Mouse (Mus musculus): Measurements from ENCODE around the gene Crat. TPM values are rescaled to one million over a fixed set of nuclear protein-coding genes. Genes with fewer than 3 reads are reported as not detected.

The Crat gene
- polyA plus RNA-seq, 1 experiment = 53.9 TPM

DNA sequence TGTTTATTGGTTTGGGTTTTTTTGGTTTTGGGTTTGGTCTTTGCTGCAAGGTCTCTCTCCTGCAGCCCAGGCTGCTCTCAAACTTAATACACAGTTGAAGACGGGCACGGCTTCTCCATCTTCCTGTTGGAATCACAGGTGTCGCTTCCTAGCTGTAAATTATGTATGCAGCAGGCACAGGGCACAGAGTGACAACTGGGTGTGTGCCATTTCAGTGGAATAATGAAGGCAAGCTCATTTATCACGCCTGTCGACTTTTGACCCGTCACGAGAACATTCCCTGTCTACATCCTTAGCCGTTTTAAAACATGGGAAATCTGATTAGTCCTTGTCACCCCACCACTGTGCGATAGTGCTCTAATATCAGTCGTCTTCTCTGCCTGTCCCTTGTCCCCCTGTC, 55.0 kb downstream of the Crat start:
- DNase-seq (ENCODE audit: low read depth in 1 of 2, low spot score in 2 of 2) = no peak
- no peak overlapping the region for H3K4me3 ChIP-seq (ENCODE audit: extremely low read depth, insufficient read depth, insufficient read length)
- H3K27ac ChIP-seq (ENCODE audit: insufficient read depth, low read length) = no peak overlapping the region
- no peak for TF ChIP-seq POLR2A (IDR thresholded peaks at IDR 0.05; ENCODE audit: low read depth, low read length)
- no peak for TF ChIP-seq CTCF (IDR thresholded peaks at IDR 0.05; ENCODE audit: extremely low read depth, insufficient read depth, insufficient read length, insufficient replicate concordance)
- no peaks in the 10 kb centered on the region for H3K27me3 ChIP-seq (ENCODE audit: control insufficient read depth, insufficient read depth, low read length)
- WGBS = 88% methylated on average over 10 of the region's 10 CpGs
- no peaks in the 10 kb centered on the region for H3K36me3 ChIP-seq (ENCODE audit: control insufficient read depth, insufficient read depth, low read length)
- peaks cover 6% of the 10 kb centered on the region; the same call in 1 of the 2 replicates for H3K4me1 ChIP-seq (ENCODE audit: control insufficient read depth, insufficient read depth, insufficient read length)

DNA sequence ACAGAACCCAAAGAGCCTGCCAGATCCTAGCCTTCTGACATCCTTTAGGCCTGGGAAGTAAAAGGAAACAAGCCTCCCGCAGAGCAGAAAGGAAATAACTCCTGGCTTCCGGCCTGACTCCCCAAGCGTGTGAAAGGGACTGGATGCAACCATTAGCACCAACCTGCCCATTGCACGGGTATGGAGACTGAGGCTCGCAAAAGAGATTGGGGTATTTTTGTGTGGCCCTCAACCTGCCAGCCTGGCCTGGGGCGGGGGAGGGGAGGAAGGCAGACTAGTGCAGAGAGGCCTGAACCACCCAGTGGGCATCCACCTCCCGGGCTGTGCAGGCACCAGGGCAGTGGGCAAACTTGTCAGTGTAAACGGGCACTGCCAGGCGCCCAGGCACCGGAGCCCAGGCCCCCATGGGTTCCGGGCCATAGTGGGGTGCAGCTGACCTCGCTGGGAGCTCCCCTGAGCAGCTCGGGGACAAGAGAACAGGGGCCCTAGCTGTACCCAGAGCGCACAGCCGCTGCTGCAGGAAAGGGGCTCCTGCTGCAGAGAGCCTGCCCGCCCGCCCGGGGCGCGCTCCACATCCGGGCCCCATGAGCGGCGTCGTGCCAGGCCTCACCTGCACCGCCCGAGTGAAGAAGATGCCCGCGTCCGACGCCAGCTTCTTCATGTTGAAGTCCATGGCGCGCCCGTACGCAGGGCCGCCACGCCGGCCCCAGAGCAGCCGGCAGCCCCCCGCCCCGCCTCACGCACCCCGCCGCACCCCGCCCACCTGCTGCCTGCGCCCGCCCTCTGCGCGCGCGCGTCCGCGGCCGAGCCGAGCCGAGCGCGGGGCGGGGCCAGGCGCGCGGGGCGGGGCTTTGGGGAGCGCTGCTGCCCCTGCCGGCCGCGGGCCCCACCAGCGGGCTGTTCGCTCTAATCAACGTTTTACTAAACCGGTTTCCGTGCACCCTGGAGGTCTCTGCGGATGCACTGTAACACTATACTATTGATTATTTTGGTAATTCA, 56.8 kb downstream of the Crat start, which contains the start of gene Sh3glb2:
Gene Sh3glb2 (minus strand): TSS at position 805 of the 999 bp plus-strand sequence.
- peak; percentile 53 to 83 for DNase-seq (ENCODE audit: low read depth in 1 of 2, low spot score in 2 of 2)
- Histone ChIP-seq H3K27ac (ENCODE audit: insufficient read depth, low read length) (peak within 1 kb of the TSS; percentile 43), H3K36me3 (ENCODE audit: control insufficient read depth, insufficient read depth, low read length) (peaks cover 3% of the 10 kb centered on the region; the same call in 1 of the 2 replicates), H3K4me1 (ENCODE audit: control insufficient read depth, insufficient read depth, insufficient read length) (peaks cover 6% of the 10 kb centered on the region; the same call in 1 of the 2 replicates), H3K27me3 (ENCODE audit: control insufficient read depth, insufficient read depth, low read length) (no peaks in the 10 kb centered on the region), H3K4me3 (ENCODE audit: extremely low read depth, insufficient read depth, insufficient read length) (peak within 1 kb of the TSS; percentile 61)
- TF ChIP-seq POLR2A (IDR thresholded peaks at IDR 0.05; ENCODE audit: low read depth, low read length) (no peak), CTCF (IDR thresholded peaks at IDR 0.05; ENCODE audit: extremely low read depth, insufficient read depth, insufficient read length, insufficient replicate concordance) (peak; percentile 45; the same call in 1 of the 2 replicates)
- WGBS = 2% methylated on average over 72 of the region's 73 CpGs

DNA sequence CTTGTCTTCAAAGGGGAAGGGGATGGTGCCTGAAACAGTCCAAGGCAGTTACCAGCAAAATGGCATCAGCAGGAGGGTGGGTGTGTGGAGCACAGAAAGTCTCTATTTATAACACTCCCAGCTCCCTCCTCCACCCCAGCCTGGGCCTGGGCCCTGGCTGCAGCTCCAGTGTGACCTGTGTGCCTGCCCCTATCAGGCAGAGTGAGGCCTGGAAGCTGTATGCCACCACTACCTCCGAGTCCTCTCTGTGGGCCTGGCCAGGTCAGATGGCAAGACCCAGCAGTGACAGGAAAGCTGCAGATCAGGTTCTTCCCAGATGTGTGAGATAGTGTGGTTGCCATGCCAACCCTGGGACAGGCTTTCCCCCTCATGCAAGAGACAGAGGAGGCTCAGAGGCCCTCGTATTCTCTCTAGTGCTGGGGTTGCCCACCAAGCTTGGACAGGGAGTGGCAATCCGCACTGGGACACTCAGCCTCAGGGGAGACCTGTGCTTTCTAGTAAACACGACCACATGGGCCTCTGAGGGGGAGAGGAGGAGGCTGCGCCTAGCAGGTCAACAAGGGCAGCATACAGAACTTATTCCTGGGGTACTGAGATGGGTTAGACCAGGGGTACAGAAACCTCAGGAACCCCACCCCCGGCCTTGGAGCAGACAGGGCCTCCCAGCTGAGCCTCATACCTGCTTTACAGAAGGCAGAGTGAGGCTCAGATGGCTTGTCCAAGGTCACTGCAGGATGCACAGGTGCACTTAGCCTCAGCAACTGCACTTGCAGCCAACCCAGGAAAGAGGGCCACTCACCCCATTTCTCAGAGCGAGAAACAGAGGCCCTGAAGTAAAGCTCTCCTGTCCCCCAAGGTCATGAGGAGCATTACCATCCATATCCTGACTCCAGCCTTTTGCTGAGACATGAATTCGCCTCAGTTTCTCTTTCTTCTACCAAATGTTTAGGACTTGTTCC, 57.8 kb downstream of the Crat start:
- H3K27ac ChIP-seq (ENCODE audit: insufficient read depth, low read length) = no peak overlapping the region

DNA sequence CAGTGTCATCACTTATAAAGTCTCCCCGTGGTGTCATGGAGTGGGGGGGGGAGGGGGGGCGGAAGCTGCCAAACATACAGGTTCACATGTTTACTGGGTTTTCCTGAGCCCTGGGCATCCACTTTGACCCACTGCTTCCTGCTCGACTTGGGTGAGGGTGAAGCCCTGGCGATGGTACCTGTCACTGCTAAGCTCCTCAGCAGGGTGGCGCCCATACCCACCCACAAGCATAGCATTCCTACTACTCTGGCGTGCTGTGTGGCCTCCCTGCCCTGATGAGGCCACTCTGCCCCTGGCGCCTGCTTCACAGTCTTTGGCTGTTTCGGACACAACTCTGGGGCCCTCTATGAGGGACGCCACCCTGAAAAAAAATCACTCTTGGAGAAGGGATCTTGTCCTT, 58.7 kb downstream of the Crat start:
- Histone ChIP-seq H3K4me3 (ENCODE audit: extremely low read depth, insufficient read depth, insufficient read length) (no peak overlapping the region), H3K27ac (ENCODE audit: insufficient read depth, low read length) (no peak overlapping the region), H3K4me1 (ENCODE audit: control insufficient read depth, insufficient read depth, insufficient read length) (peaks cover 6% of the 10 kb centered on the region; the same call in 1 of the 2 replicates), H3K27me3 (ENCODE audit: control insufficient read depth, insufficient read depth, low read length) (no peaks in the 10 kb centered on the region), H3K36me3 (ENCODE audit: control insufficient read depth, insufficient read depth, low read length) (peaks cover 7% of the 10 kb centered on the region)
- WGBS = 81% methylated on average over 9 of the region's 9 CpGs
- DNase-seq (ENCODE audit: low read depth in 1 of 2, low spot score in 2 of 2) = no peak
- TF ChIP-seq POLR2A (IDR thresholded peaks at IDR 0.05; ENCODE audit: low read depth, low read length) = no peak
- TF ChIP-seq CTCF (IDR thresholded peaks at IDR 0.05; ENCODE audit: extremely low read depth, insufficient read depth, insufficient read length, insufficient replicate concordance) = no peak

More for the DNA sequence above, 57.8 kb downstream of the Crat start:
- H3K4me1 ChIP-seq (ENCODE audit: control insufficient read depth, insufficient read depth, insufficient read length) = peaks cover 6% of the 10 kb centered on the region; the same call in 1 of the 2 replicates
- TF ChIP-seq CTCF (IDR thresholded peaks at IDR 0.05; ENCODE audit: extremely low read depth, insufficient read depth, insufficient read length, insufficient replicate concordance) (no peak), POLR2A (IDR thresholded peaks at IDR 0.05; ENCODE audit: low read depth, low read length) (no peak)
- H3K4me3 ChIP-seq (ENCODE audit: extremely low read depth, insufficient read depth, insufficient read length) = peak overlapping the region; percentile 61
- no peaks in the 10 kb centered on the region for H3K27me3 ChIP-seq (ENCODE audit: control insufficient read depth, insufficient read depth, low read length)
- DNase-seq (ENCODE audit: low read depth in 1 of 2, low spot score in 2 of 2) = no peak
- WGBS = 74% methylated on average over 8 of the region's 8 CpGs
- peaks cover 4% of the 10 kb centered on the region for H3K36me3 ChIP-seq (ENCODE audit: control insufficient read depth, insufficient read depth, low read length)

DNA sequence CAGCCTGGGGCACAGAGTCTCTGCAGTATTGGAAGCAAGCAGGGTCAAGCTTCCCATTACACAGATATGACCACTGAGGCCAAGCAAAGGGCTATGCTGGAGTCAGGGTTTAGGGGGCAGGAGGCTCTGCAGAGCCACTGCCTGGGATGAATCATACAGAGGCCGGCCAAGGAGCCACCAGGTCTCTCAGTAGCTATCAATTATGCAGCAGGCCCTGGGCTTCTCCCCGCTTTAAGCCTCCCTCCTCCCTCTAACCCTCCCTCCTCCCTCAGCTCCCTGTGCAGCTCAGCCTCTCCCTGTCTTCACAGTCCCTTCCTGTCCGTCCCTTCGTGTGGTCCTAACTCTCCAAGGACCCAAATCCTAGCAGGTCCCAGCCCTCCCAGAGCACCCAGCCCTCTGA, 59.3 kb downstream of the Crat start:
- peaks cover 6% of the 10 kb centered on the region; the same call in 1 of the 2 replicates for H3K4me1 ChIP-seq (ENCODE audit: control insufficient read depth, insufficient read depth, insufficient read length)
- no peak overlapping the region for H3K27ac ChIP-seq (ENCODE audit: insufficient read depth, low read length)
- DNase-seq (ENCODE audit: low read depth in 1 of 2, low spot score in 2 of 2) = no peak
- TF ChIP-seq POLR2A (IDR thresholded peaks at IDR 0.05; ENCODE audit: low read depth, low read length) (no peak), CTCF (IDR thresholded peaks at IDR 0.05; ENCODE audit: extremely low read depth, insufficient read depth, insufficient read length, insufficient replicate concordance) (no peak)
- 85% methylated on average over 4 of the region's 4 CpGs for WGBS
- no peaks in the 10 kb centered on the region for H3K27me3 ChIP-seq (ENCODE audit: control insufficient read depth, insufficient read depth, low read length)
- peaks cover 7% of the 10 kb centered on the region for H3K36me3 ChIP-seq (ENCODE audit: control insufficient read depth, insufficient read depth, low read length)
- no peak overlapping the region for H3K4me3 ChIP-seq (ENCODE audit: extremely low read depth, insufficient read depth, insufficient read length)

DNA sequence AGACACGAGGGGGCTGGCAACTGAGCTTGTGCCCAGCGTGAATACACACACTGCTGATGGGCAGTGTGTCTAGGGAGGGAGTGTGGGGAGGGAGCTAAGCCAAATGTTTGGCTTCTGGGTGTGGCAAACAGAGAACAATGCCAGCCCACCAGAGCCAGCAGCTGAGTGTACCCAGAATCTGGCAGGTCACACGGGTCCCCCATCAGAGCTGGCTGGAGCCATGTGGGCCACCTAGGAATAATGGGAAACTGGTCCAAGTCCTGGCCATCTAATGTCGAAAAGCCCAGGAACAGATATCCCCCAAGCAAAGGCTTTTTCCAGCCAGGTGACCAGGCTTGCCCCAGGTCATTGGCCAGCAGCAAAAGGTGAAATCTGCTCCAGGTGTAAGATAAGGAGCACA, 59.8 kb downstream of the Crat start:
- DNase-seq (ENCODE audit: low read depth in 1 of 2, low spot score in 2 of 2) = no peak
- H3K27me3 ChIP-seq (ENCODE audit: control insufficient read depth, insufficient read depth, low read length) = no peaks in the 10 kb centered on the region
- peaks cover 6% of the 10 kb centered on the region; the same call in 1 of the 2 replicates for H3K4me1 ChIP-seq (ENCODE audit: control insufficient read depth, insufficient read depth, insufficient read length)
- no peak overlapping the region for H3K27ac ChIP-seq (ENCODE audit: insufficient read depth, low read length)
- H3K4me3 ChIP-seq (ENCODE audit: extremely low read depth, insufficient read depth, insufficient read length) = no peak overlapping the region
- WGBS = 75% methylated on average over 4 of the region's 4 CpGs
- H3K36me3 ChIP-seq (ENCODE audit: control insufficient read depth, insufficient read depth, low read length) = peaks cover 7% of the 10 kb centered on the region
- TF ChIP-seq CTCF (IDR thresholded peaks at IDR 0.05; ENCODE audit: extremely low read depth, insufficient read depth, insufficient read length, insufficient replicate concordance) (no peak), POLR2A (IDR thresholded peaks at IDR 0.05; ENCODE audit: low read depth, low read length) (no peak)

Measured in spleen, adult 2 months (tissue).